Mouse (Mus musculus) gastrocnemius, postnatal 14 days (tissue): ENCODE data around the gene Cxadr. TPM values are rescaled to one million over a fixed set of nuclear protein-coding genes. Genes with fewer than 3 reads are reported as not detected.
A peak's percentile ranks its signal among the peaks of the same experiment; 100 is the strongest.
"Not testable (repeated sequence)": the region's sequence is repeated elsewhere in the genome, so short reads cannot be mapped to it uniquely, and the experiment has no call there.

Experiments
- DNase-seq: peaks from one replicate; pipeline ENCODE4 v3.0.0; 2021; ENCODE audit warnings: mixed read lengths
- intact Hi-C: fragments of 180-260 bp; cut with DNase I; formaldehyde crosslinking; loops from one replicate; pipeline ENCODE4 v1.15.1; 2025; ENCODE audit warnings: low total_unique reads
- total RNA-seq, 2 experiments: library from RNA; stranded (reverse); gene quantifications; 2 replicates each; pipeline ENCODE4 v1.2.3; 2021

The Cxadr gene
- total RNA-seq, 2 experiments from 2014 or later: 0.29 to 0.84 TPM

DNA sequence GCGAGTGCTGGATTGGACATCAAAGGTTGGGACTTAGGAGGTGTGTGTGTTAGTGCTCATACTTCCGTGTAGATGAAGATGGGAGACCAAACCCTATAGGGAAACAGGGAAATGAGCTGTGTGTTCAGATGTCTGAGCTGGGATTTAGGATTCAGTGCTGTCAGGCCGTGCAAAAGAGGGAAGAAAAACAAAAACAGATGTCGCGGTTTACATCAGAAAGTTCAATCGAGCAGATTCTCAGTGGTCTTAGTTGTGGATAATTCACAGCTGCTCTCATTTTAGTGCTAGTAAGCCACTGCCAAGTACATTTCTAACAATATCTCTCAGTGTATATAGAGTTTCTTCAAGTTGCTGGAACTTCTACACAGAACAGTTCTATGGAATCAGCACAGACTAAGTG is 42.5 kb downstream of the Cxadr start:
- intact Hi-C loops: no loop called here
- no peak for DNase-seq

DNA sequence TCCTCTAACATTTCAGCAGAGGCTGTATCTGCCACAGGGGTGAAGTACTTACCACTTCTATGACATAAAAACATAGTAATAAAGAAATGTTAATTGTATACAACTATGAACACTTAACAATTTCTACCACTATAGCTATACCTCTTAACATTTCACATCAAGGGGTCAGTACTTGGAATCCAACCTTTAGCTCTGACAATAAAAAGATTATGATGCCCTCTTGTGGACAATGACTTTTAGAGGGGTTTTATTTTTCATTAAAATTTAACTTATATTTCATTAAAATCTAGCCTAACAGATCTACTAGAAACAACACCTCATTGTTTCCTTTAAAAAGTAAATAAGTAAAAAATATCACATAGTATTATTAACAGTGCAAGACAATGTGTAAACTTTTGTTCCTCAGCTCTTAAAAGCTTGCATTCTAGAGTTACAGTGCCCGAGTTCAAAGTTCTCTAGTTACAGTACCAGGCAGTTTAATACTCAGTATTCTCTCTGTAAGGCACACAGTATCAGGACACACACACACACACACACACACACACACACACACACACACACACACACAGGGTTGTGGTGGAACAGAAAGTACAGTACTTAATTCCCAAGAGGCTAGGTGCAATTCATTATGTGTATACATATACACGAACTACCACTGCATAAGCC is 45.5 kb downstream of the Cxadr start:
- intact Hi-C loops: no loop called here

DNA sequence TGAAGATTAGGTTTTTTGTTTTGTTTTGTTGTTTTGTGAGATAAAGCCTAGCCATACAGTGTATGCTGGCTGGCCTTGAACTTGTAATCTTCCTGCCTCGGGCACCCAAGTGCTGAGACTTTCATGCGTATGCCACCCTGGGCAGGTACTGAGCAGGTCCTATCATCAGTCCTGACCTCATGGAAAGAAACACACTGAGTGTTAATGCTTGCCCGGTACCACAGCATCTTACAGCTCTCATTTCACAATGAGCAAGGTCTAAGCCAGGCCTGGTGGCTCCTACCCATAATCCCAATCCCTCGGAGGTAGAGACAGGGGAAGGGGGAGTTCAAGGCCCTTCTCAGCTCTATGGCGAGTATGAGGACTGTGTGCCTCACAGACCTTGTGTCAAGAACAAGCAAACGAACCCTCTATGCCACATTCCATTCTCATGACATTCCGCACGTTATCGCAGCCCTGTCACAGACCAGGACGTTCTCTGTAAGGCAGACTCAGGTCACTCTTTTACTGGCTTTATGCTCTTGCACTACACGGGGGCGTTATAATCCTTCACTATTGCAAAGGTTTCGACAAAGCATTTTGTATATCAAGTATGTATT is 46.1 kb downstream of the Cxadr start:
- DNase-seq: no peak
- intact Hi-C loops: no loop called here

More for the DNA sequence above, 45.5 kb downstream of the Cxadr start:
- DNase-seq: no peak

DNA sequence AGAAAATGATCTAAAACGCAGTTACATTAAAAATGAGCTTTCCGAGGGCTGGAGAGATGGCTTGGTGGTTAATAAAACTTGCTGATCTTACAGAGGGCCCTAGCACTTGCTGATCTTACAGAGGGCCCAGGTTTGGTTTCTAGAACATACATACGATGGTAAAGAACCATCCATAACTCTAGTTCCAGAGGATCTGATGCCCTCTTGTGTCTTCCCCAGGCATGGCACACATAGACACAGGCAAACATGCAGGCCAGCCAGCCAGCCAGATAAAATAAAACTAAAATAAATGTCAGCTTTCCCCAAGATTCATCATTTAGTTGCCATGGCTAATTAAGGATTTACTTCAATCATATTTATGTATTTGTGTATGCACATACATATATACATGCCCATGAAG is 56.5 kb downstream of the Cxadr start:
- no peak for DNase-seq
- intact Hi-C loops: no loop called here

DNA sequence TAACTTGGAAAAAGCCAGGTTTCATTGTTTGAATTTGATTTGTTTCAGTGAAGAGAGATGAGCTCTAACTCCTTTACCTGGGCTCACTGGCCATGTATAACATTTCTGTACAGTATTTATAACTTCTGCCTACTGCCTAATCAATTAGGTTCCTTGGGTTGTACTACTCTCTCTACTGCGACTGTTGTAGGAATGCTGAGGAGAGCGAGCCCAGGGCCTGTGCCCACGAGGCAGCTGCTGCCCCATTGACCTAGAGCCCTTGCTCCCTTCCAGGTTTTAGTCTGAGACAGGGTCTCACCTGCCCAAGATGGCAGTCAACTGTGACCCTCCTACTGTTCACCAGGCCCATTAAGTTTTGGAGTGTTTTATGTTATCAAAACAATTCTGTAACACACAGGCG is 60.2 kb downstream of the Cxadr start:
- DNase-seq: no peak
- intact Hi-C loops: no loop called here

DNA sequence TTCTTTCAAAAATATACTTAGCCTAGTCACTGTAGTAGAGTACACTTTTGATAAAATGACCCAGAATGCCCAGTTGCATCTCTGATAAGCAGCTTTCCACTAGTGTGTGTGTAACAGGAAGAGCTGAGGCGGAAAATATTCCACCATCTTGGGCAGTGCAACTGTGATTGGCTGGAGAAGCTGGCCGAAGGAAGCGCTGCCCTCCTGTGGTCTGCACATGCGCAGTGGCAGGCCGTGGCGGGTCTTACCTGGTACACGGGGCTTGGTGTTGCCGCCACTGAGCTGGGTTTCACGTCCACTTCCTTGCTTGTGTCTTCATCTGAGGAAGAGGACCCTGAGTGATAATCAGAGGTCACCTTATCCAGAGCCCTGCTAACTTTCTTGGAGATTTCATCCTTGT is 63.3 kb downstream of the Cxadr start:
- intact Hi-C loops, DNase-seq: not testable (repeated sequence)

DNA sequence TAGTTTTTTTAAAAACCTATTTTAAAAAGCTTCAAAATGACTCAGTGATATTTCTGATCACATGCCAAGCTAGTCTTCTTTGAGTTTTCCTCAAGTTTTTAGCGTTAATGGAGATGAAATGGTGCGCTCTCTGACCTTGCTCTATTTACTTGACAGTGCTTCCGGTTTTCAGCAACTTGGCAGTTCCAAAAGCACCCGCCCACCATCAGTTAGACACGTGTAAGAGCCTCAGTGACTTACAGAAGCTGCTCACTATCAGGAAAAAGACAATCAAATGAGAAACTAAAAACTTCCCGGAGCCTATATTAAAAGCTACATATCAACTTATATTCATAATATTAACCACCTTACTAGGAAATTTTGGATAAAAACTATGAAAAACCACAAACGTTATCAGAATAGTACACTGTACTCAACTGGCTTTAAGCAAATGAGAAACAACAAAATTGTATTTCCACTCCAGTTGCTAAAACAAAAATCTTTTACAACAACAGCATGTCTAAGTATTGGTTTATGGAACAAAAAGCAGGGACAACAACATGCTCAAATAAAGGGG is 70.3 kb downstream of the Cxadr start:
- intact Hi-C loops: no loop called here
- no peak for DNase-seq

DNA sequence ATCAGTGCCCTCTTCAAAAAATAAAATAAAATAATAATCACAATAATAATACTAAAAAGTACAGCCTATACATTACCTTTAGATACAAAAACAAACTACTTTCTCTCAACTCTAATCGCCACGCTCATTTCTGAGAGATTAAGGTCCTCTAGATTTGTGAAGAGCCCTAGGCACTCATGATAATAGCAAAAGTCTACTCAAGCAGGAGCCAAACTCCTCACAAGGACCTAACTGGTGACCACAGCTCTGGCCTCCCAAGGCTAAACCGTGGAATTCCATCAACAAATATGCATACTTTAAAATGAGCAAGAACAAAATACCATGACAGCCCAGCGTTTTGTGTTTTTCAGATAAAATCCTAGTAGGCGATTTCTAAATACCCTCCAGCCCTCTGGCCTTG is 71.5 kb downstream of the Cxadr start:
- intact Hi-C loops: no loop called here
- no peak for DNase-seq

DNA sequence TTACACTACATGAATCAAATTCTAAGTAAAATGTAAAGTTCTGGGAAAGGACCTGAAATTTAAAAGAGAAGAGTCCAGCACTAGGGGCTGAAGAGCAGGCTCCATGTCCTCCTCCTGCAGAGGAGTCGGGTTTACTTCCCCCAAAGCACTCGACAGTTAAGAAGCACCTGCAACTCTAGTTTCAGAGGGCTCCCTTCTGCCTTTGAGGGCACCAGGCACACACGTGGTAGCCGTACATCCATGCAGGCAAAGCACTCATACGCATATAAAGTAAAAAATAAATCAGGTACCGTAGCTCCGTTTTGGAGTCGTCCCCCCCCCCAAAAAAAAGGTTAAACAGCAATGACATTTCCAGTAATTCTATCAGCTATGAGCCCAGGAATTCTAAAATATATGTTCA is 72.5 kb downstream of the Cxadr start:
- intact Hi-C loops: no loop called here
- no peak for DNase-seq

DNA sequence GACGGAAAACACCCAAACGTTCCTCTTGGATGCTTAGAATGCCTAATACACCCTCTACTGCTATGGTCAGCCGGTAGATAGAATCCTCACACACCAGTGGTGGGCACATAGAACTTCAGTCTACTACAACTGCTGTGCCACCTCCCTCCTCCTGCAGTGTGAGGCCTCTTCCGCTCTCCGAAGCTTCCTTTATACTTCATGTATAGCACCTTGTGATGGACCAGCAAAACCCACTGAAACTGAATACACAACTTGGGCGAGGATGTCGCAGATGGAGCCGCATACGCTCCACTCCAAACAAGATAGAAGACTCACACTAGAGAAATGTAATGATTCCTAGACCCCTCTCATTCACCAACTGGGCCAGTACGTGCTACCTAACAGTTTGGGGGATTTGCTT is 73.9 kb downstream of the Cxadr start:
- intact Hi-C loops: no loop called here
- no peak for DNase-seq

DNA sequence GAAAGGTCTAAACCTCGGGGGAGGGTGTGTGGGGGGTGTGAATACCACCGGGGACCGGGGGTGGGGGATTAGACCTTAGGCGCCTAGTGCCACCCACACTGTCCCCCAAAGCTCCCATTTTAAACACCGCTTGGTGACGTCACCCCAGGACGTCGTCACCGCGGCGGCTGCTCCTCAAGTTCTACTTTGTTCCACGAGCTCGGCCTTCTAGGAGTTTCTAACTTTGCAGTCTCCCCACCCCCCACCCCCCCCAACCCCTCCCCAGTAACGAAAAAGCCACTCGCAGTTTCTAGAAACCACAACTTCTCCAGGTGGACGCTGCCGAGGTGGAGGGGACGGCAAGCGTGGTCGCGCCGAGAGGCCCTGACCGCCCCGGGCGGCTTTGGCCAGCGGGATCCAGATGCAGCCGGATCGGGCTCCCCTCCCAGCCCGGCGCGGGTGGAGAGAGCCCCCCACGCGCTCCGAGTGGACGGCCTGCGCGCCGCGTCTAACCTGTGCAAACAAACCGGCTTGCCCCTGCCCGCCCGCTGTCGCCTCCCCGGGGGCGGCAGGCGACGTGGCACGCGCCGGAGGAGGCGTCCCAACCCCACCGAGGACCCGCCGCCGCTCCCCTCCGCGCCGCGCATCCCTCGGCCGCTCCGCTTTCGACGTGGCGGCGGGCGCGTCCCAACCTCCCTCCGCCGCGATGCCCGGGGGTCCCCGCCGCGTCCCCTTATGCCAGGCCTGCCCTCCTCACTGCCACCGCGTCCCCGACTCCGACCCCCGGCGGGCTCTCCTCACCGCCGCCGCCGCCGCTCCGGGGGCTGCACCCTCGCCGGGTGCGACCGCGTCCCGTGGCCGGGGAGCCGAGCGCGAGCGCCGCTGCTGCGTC is 74.8 kb downstream of the Cxadr start:
- peak; percentile 52 for DNase-seq
- intact Hi-C loops: no loop called here

DNA sequence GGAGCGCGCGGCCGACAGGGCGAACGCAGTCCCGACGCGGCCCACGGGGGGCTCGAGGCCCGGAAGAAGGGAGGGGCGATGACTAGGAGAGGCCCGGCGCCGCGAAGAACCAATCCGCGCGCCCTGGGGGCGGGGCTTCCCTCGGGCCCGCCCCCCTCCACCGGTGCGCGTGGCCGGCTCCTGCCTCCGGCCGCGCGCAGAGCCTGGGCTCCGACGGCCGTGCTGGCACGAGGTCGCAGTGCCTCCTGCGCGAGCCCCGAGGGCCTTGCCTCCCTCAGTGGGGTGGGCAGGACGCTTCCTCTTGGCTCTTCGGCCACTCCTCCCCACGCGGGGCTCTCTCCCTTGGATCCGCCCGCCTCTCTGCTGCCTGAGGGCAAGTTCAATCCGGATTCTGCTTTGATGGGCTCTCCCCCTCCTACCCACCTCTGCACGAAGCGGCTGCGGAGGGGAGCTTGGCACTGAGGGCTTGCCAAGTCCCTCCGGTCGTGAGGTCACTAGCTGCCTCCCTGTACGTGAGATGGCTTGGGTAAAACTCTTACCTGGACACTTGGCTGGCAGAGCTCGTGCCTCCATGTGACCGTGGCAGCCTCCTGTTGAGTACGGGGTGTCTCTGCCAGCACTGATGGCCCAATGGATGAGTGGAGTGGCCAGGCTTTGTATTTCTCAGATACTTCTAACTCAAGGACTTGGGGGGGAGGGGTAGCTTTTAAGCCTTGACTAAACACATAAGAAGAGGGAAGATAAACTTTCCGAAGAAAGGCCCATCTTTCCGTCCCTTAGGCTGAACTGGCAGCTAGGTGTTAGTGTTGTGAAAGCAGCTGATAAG is 75.7 kb downstream of the Cxadr start, which contains the start of gene Btg3:
Gene Btg3, minus strand, starts transcription at position 448 of the 826 bp plus-strand sequence.
- intact Hi-C loops: no loop called here
- peak; percentile 91 for DNase-seq

DNA sequence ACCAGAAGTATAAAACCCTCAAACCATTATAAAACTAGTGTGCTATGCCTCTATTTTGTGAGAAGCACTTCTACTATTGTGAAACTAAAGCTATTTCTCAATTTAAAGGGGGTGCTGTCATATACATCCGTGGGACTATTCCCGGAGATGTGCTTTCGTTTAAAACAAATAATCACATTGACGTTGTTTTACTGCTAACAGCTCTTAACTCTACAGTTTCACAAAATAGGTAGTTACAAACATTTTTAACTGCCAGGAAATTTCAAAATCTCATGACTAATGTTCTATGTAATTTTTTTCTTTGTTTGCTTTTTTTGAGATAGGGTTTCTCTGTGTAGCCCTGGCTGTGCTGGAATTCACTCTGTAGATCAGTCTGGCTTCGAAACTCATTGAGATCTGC is 77.2 kb downstream of the Cxadr start:
- intact Hi-C loops: no loop called here
- no peak for DNase-seq

DNA sequence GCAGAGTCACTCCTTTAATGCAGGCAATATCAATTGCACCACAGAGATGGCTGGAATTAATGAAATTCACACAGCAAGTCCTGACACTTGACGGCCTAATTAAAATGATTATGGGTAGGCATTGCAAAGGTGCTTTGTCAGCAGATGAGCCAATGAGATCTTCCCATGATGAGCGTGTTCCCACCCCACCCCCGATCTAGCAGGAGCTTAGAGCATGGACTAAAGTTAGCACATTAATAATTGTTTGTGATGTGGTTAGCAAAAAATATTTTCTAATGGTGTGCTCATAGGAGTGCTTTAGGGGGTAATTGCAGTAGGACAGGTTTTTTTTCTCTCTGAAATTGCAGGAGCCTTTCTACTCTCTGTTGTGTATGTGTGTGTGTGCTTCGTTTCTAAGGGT is 87.8 kb downstream of the Cxadr start:
- intact Hi-C loops: no loop called here
- DNase-seq: no peak

DNA sequence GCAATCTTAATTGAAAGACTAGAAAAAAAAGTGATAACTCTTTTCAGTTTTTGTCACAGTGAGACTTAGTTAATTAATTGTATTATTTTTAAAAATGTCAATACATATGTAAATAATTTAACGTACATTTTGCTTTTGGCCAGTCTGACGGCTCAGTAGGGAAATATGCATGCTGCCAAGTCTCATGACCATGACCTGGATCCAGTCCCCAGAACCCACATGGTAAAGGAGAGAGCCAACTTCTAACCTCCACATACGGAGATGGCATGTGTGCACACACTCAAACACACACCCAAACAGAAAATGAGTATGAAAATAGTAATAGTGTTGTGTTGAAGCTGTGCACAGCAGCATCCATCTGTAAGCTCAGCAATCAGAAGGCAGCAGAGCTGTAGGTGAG is 88.7 kb downstream of the Cxadr start:
- intact Hi-C loops: no loop called here
- DNase-seq: no peak

DNA sequence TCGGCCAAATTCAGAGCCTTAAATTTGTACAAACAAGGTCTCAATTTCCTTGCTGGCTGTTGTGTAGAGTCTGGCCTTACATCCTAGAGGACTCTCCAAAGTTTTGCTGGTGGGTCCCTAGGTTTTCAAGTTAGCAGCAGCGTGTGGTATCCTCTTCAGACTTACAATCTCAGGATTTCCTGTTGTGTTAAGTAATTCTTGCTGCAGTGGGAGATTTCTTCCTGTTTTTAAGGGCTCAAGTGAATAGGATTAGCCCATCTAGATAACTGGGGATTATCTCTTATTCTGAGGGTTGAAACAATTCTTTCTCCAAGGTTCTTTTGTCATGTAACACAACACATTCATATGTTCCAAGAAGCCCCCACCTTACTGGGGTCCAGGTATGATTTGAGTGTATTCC is 90.1 kb downstream of the Cxadr start:
- no peak for DNase-seq
- intact Hi-C loops: no loop called here

DNA sequence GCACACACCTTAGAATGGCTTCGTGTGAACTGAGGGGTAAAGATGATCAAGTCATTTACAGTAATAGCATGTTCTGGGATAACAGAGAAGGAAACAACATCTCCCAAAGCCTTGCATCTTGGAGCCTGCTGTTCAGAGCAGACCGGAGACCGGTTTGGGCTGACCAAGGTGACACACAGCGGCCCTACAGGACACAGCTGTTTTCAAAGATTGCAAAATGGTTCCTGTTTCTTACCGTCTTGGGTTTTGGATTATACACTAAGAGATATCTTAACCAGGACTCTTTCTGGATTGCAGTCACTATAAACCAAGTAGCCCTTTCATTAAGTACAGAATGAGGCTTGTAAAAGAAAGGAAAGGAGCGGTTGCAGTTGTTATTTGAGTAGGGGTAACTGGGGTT is 97.4 kb downstream of the Cxadr start:
- intact Hi-C loops: no loop called here
- no peak for DNase-seq

DNA sequence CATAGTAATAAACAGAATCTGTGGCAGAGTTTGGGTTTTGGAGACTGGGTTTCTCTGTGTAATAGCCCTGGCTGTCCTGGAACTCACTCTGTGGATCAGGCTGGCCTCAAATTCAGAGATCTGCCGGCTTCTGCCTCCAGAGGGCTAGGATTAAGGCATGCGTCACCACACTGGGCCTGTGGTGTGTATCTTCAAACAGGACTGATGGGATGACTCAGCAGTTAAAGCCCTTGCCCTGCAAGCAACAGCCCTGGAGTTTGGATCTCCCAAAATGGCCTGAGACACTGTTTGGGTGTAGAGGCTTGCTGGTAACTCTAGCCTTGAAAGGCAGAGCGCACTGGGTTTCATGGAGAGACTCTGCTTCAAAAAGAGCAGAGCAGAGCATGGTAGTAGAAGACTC is 98.1 kb downstream of the Cxadr start:
- intact Hi-C loops: no loop called here
- DNase-seq: no peak

DNA sequence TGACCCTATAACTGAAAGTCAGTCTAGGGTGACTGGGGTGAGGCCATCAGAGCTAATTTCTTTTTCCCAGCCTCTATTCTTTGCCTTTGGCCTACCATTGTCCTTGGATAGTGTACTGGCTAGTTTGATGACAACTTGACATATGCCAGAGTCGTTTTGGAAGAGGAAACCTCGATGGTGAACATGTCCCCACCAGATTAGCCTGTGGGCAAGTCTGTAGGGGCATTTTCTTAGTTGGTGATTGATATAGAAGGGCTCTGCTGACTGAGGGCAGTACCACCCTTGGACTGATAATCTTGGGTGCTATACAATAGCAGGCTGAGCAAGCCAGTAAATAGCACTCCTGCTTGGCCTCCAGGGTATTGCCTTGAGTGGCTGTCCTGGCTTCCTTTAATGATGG is 101.0 kb downstream of the Cxadr start:
- intact Hi-C loops: no loop called here
- DNase-seq: no peak

DNA sequence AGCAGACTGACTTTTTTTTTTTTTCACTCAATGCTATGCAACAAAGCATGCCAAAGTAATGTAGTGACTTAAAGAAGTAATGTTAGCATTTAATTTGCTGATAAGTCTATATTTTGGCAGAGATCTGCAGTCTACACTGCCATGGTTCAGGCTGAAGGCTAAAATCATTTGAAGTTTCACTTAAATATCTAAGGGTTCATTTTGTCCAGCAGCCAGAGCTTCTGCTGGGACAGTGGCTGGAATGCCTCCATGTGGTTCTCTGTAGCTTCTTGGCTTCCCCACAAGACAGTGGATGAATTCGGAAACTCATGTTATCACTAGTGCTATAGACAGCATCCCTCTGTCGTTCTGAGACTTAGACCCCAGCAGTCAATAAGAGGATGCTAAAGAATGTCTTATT is 105.4 kb downstream of the Cxadr start:
- intact Hi-C loops: no loop called here
- DNase-seq: no peak
